Mouse (Mus musculus) embryonic facial prominence, embryonic 15.5 days (tissue): ENCODE measurements at regions not wholly inside any gene's neighbourhood (a gene's known extent, or its start where the extent isn't known, plus 50 kb on each side); places are given as distances from the start of the nearest gene placed in this dataset.

ENCODE experiments used
- ATAC-seq: fragments of 200-750 bp; cut with Nextera tagmentation; 2 replicates; pipeline ENCODE4 v1.8.0; 2017; ENCODE audit warnings: low read depth, moderate TSS enrichment; ENCODE audit not compliant: insufficient number of reproducible peaks, low FRiP score, low TSS enrichment
- H3K27ac ChIP-seq: fragments of 300-500 bp; sonication (generic); replicated peaks from 2 replicates; pipeline ENCODE4 v1.5.1; 2015; ENCODE audit warnings: mild to moderate bottlenecking, inconsistent platforms
- H3K27me3 ChIP-seq: fragments of 300-500 bp; sonication (generic); 2 replicates; pipeline ENCODE4 v1.6.1; 2015; ENCODE audit warnings: inconsistent platforms
- H3K36me3 ChIP-seq: fragments of 300-500 bp; sonication (generic); 2 replicates; pipeline ENCODE4 v1.6.1; 2015; ENCODE audit warnings: mild to moderate bottlenecking, inconsistent platforms
- H3K4me1 ChIP-seq: fragments of 300-500 bp; sonication (generic); 2 replicates; pipeline ENCODE4 v1.6.1; 2015; ENCODE audit warnings: inconsistent platforms
- H3K4me2 ChIP-seq: fragments of 300-500 bp; sonication (generic); replicated peaks from 2 replicates; pipeline ENCODE4 v1.6.1; 2015; ENCODE audit warnings: mild to moderate bottlenecking, inconsistent platforms
- H3K4me3 ChIP-seq: fragments of 300-500 bp; sonication (generic); replicated peaks from 2 replicates; pipeline ENCODE4 v1.5.1; 2015; ENCODE audit warnings: mild to moderate bottlenecking, inconsistent platforms
- H3K9ac ChIP-seq: fragments of 300-500 bp; sonication (generic); 2 replicates; pipeline ENCODE4 v1.6.1; 2015; ENCODE audit warnings: inconsistent platforms
- H3K9me3 ChIP-seq: fragments of 300-500 bp; sonication (generic); replicated peaks from 2 replicates; pipeline ENCODE4 v1.6.1; 2016; ENCODE audit warnings: inconsistent platforms
- WGBS: fragments of 180-500 bp; shearing (Covaris S2); methylation state at CpG from one replicate; pipeline ENCODE4 v1.1.7; 2015; 5-methylcytosine and 5-hydroxymethylcytosine counted together

DNA sequence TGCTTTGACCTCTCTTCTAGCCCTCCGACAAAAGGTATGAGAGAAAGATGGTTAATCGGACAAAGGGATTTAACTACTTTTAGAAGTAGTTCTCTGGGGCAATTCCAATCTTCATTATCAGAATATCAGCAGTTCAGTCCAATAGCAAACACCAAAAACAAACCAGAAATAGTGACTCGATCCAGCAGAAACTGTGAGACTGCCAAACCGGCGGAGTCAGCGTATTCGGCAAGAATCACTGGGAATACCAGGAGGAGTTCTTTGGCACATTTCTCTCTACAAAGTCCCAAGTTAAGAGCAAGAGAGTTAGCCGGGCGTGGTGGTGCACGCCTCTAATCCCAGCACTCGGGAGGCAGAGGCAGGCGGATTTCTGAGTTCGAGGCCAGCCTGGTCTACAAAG is 164.5 kb downstream of the Lnpk start:
- H3K27ac ChIP-seq, result no peak overlapping the region
- H3K36me3 ChIP-seq, result no peaks in the 10 kb centered on the region
- no peaks in the 10 kb centered on the region for H3K4me1 ChIP-seq
- no peak for ATAC-seq
- no peaks in the 10 kb centered on the region for H3K27me3 ChIP-seq
- WGBS, result 92% methylated on average over 13 of the region's 13 CpGs
- no peak overlapping the region for H3K4me3 ChIP-seq
- no peaks in the 10 kb centered on the region for H3K9me3 ChIP-seq
- no peak overlapping the region for H3K4me2 ChIP-seq
- H3K9ac ChIP-seq, result no peak overlapping the region

DNA sequence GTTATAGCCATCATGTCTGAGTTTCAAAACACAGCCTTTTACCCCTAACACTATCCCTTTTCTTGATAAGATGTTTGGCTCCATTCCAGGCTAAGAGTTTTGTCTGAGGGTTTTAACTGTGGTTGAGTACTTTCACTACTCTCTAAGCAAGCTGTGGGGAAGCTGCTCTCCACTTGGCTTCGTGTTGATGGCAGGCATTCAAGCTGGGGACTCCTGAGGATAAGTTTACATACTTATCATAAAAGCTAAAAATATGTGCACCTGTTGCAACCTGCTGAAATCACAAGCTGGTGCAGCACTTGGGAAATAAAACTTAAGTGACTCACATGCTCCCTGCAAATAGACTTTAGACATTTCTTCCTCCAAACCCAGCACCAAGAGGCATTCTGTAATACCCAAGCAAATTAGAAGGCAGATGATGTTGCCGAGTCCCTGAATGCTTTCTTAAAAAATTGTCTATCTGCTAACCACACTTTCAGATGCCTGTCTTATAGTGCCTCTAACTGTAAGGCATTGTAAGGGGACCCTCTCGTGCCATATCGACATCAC is 169.3 kb downstream of the Lnpk start:
- Histone ChIP-seq H3K27me3 (no peaks in the 10 kb centered on the region), H3K4me2 (no peak overlapping the region), H3K36me3 (no peaks in the 10 kb centered on the region), H3K9me3 (no peaks in the 10 kb centered on the region), H3K4me1 (no peaks in the 10 kb centered on the region), H3K27ac (no peak overlapping the region), H3K4me3 (no peak overlapping the region), H3K9ac (no peak overlapping the region)
- no peak for ATAC-seq
- 65% methylated on average over 4 of the region's 4 CpGs for WGBS

DNA sequence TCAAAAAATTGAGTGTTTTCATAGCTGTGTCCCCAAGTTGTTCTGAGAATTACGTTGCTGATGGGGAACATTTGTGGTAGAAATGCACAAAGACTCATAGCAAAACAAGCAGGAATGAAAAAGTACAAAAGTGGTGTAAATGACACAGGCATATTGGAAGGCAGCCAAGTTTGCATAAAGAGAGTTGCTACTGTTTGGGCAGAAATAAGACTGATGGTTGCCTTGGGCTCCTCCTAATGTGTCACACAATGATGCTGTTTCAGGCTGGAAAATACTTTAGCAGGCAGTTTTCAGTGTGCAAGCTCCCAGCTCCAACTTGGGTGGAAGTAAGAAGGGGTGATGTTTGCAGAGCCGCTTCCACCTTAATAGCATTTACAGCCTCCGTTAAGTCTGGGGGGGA is 174.7 kb downstream of the Lnpk start:
- Histone ChIP-seq H3K36me3 (no peaks in the 10 kb centered on the region), H3K27ac (no peak overlapping the region), H3K9me3 (no peaks in the 10 kb centered on the region), H3K4me2 (no peak overlapping the region), H3K27me3 (no peaks in the 10 kb centered on the region), H3K4me3 (no peak overlapping the region), H3K9ac (no peak overlapping the region), H3K4me1 (0 out of 2 replicates have a peak, but pooled peaks cover 4% of the 10 kb centered on the region)
- ATAC-seq, result no peak
- WGBS, result 33% methylated on average over 3 of the region's 3 CpGs

DNA sequence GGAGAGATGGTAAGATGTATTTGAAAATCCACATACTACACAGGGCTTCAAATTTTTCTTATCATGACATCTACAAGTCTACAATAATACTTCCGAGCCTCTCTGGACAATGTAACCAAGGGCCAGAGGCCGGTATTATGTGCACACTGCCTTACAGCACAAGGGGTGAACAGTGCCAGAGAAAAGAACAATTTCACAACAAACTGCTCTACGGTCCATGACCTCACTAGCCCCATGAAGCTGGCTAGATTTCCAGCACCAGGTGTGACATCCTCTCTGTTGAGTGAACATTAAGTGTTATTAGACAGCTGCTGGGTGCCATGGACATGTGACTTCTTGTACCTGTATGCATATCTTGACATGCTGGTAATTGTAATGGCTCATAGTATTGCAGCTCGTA is 188.2 kb downstream of the Lnpk start:
- H3K9ac ChIP-seq, result no peak overlapping the region
- no peaks in the 10 kb centered on the region for H3K4me1 ChIP-seq
- H3K4me3 ChIP-seq, result no peak overlapping the region
- H3K9me3 ChIP-seq, result no peaks in the 10 kb centered on the region
- no peak overlapping the region for H3K27ac ChIP-seq
- H3K36me3 ChIP-seq, result no peaks in the 10 kb centered on the region
- WGBS, result 83% methylated on average over 4 of the region's 4 CpGs
- ATAC-seq, result no peak
- no peak overlapping the region for H3K4me2 ChIP-seq
- H3K27me3 ChIP-seq, result no peaks in the 10 kb centered on the region

DNA sequence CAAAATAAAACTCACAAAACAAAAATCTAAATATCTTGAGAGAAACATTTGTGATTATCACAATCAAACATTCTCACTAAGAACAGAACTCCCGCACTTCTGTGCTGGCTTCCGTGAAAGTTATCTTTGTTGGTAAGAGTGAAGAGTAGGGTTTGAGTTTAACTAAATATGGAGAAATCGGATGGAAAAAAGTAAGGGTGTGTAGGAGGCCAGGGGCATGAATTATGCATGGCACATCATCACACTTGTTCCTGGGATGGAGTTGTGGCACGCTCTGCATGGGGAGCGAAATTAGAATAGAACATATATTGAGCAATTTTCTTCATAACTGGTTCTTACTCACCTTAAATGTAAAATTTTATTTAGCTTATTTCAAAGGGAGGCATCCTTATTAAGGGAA is 191.2 kb downstream of the Lnpk start:
- WGBS, result 86% methylated on average over 5 of the region's 5 CpGs
- no peak for ATAC-seq
- no peaks in the 10 kb centered on the region for H3K9me3 ChIP-seq
- no peaks in the 10 kb centered on the region for H3K27me3 ChIP-seq
- no peak overlapping the region for H3K4me3 ChIP-seq
- no peak overlapping the region for H3K9ac ChIP-seq
- H3K27ac ChIP-seq, result no peak overlapping the region
- no peaks in the 10 kb centered on the region for H3K4me1 ChIP-seq
- H3K4me2 ChIP-seq, result no peak overlapping the region
- no peaks in the 10 kb centered on the region for H3K36me3 ChIP-seq

DNA sequence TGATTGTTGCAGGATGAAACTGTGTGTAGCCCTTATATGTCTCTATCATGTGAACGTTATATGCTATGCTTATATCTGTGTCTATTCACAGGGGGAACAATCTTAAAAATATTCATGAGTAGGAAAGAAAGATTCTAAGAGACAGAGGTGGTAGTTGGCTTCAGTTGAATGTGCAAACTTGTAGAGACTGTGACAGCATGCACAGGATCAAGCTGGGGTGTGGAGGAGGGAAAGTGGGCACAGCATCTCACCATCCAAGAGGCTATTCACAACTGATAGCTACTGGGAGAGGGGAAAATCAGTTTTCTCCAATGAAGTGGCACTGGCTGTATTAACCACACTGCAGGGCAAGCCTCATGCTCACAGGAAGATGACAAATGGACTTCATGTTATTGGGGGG is 194.3 kb downstream of the Lnpk start:
- no peak overlapping the region for H3K4me3 ChIP-seq
- H3K27me3 ChIP-seq, result no peaks in the 10 kb centered on the region
- ATAC-seq, result no peak
- no peak overlapping the region for H3K9ac ChIP-seq
- H3K4me2 ChIP-seq, result no peak overlapping the region
- H3K36me3 ChIP-seq, result no peaks in the 10 kb centered on the region
- H3K4me1 ChIP-seq, result no peaks in the 10 kb centered on the region
- WGBS, result 88% methylated on average over 1 of the region's 1 CpGs
- H3K27ac ChIP-seq, result no peak overlapping the region
- H3K9me3 ChIP-seq, result no peaks in the 10 kb centered on the region

DNA sequence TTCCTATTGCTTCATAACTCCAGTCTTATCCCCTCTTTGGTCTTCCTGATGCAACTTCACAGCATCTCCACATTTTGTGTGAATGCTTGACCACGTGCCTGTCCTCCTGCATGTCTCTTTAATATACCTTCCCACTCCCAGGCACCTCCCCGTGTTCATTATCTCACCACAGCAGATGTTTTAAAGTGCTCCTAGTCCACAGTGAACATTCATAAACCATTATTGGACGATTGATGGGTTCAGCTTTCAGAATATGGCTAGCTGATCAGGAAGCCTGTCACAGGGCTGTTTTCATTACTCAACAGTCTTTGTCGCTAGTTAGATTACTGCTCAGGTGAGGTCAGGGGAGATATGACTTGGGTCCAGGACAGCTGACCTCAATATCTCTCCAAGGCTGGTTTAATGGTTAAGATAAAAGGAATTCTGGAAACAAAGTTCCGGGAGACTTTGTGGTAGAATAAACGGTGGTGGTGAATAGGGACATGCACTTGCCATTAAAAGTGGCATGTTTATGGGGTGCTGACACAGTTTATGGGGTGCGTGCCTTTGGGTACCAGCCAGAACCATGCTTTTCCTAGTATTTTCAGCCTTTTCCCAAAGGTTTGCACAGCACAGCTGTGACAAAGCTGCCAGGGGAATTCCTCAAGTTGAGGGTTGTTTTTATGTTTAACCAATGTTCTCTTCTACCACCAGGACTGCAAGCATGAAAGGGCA is 198.5 kb downstream of the Lnpk start:
- 81% methylated on average over 7 of the region's 7 CpGs for WGBS
- no peaks in the 10 kb centered on the region for H3K27me3 ChIP-seq
- H3K4me3 ChIP-seq, result no peak overlapping the region
- H3K4me1 ChIP-seq, result no peaks in the 10 kb centered on the region
- H3K27ac ChIP-seq, result no peak overlapping the region
- H3K4me2 ChIP-seq, result no peak overlapping the region
- H3K9ac ChIP-seq, result no peak overlapping the region
- H3K36me3 ChIP-seq, result no peaks in the 10 kb centered on the region
- ATAC-seq, result no peak
- H3K9me3 ChIP-seq, result no peaks in the 10 kb centered on the region

DNA sequence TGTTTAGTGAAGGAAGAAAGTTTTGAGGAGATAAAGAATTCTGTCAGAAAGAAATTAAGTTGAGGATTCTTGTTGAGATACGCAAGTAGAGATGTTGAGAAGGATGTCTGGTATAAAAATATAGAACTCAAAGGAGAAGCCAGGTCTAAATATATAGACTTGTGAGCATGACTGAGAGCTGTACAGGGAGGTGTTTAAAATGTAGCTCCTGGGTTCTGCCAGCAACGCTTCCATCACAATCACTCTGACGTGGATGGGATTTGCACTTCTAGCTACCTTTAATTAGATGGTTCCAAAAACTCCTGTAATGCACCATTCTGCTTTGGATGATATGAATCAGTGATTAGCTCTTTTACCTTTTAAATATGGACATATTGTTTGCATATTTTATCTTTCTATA is 200.5 kb downstream of the Lnpk start:
- ATAC-seq, result no peak

DNA sequence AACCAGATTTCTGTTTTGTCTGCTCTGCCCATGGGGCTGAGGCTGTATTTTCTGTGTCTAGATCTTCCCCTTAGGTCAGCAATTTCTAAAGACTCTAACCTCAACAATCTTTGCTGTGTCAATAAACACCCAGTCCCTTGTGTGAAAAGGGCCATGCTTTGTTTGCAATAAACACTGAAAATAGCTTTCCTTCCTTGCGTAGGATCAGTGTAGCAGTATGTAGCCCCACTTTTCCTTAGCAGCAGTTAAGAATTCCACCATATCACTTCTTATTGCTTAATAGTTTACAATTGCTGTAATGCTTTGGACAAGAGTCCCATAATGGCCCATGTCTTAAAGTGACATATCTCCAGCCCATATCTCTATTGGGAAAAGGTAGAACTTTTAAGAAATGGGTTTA is 205.3 kb downstream of the Lnpk start:
- H3K4me3 ChIP-seq, result no peak overlapping the region
- no peak overlapping the region for H3K9ac ChIP-seq
- H3K9me3 ChIP-seq, result no peaks in the 10 kb centered on the region
- no peak overlapping the region for H3K4me2 ChIP-seq
- H3K27ac ChIP-seq, result no peak overlapping the region
- no peaks in the 10 kb centered on the region for H3K36me3 ChIP-seq
- no peak for ATAC-seq
- 82% methylated on average over 1 of the region's 1 CpGs for WGBS
- no peaks in the 10 kb centered on the region for H3K27me3 ChIP-seq
- H3K4me1 ChIP-seq, result no peaks in the 10 kb centered on the region

More for the DNA sequence above, 200.5 kb downstream of the Lnpk start:
- Histone ChIP-seq H3K36me3 (no peaks in the 10 kb centered on the region), H3K4me1 (no peaks in the 10 kb centered on the region), H3K9ac (no peak overlapping the region), H3K27ac (no peak overlapping the region), H3K4me3 (no peak overlapping the region), H3K4me2 (no peak overlapping the region), H3K27me3 (no peaks in the 10 kb centered on the region), H3K9me3 (no peaks in the 10 kb centered on the region)
- 93% methylated on average over 3 of the region's 3 CpGs for WGBS

DNA sequence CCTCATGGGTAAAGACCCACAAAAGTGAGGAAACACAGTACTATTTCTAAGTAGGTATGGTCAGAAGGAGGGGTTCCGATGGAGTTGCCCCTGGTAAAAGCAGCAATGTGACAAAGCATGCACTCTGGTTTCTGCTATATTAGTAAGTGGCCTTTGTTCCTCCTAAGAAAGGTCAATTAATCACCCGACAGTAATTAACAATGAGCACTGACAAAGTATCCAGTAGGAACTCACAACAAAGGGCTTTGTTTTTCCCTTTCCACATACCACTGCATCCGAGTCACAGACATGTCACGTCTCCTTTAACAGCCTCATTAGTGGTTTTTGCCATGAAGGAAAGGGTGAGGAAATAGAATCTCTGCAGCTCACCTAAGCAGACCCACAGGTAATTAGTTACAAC is 206.2 kb downstream of the Lnpk start:
- Histone ChIP-seq H3K36me3 (no peaks in the 10 kb centered on the region), H3K9ac (no peak overlapping the region), H3K4me3 (no peak overlapping the region), H3K4me2 (no peak overlapping the region), H3K27ac (no peak overlapping the region), H3K9me3 (no peaks in the 10 kb centered on the region), H3K4me1 (no peaks in the 10 kb centered on the region), H3K27me3 (no peaks in the 10 kb centered on the region)
- ATAC-seq, result no peak
- 63% methylated on average over 4 of the region's 4 CpGs for WGBS

DNA sequence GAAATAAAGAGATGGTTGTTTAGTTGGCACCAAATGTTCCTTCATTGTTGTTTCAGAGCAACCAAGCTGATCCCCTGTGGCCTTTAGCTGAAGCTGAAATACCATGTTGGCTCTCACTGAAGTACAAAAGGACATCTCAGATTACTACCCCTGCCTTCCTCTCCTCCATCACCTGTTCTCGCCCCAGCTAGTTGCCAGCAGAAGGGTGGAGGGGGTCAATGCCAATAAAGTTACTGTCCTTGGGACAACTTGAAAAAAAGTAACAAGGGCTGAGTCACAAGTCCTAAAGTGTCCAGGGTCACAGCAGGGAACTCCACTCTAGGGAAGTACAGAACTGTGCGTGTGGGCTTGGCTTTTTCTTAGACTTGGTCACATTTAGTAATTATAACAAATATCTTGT is 216.0 kb downstream of the Lnpk start:
- Histone ChIP-seq H3K4me1 (no peaks in the 10 kb centered on the region), H3K9ac (no peak overlapping the region), H3K36me3 (no peaks in the 10 kb centered on the region), H3K9me3 (no peaks in the 10 kb centered on the region), H3K27ac (no peak overlapping the region), H3K4me2 (no peak overlapping the region), H3K27me3 (no peaks in the 10 kb centered on the region), H3K4me3 (no peak overlapping the region)
- WGBS, result 89% methylated on average over 2 of the region's 2 CpGs
- ATAC-seq, result no peak

DNA sequence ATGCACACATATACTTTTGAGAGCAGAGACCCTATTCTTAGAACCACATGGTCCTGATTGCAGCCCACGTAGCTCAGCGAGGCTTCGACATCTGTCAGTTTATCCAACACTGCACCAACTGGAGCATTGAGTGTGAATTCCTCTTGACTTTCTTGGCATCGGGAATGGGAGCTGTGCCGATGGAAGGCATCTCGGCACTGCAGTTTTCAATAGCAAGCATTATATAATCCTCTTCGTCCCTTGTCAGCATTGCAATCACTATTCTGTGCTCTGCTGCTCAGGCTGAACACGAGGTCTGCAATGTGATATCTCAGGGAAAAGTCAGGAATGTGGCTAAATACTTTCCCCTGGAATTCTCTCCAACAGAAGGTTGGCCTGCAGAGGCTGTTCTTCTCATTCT is 224.6 kb downstream of the Lnpk start:
- Histone ChIP-seq H3K4me3 (no peak overlapping the region), H3K27ac (peak overlapping the region; percentile 13; the same call in 1 of the 2 replicates), H3K9ac (no peak overlapping the region), H3K4me2 (no peak overlapping the region), H3K36me3 (no peaks in the 10 kb centered on the region), H3K27me3 (no peaks in the 10 kb centered on the region), H3K9me3 (no peaks in the 10 kb centered on the region), H3K4me1 (no peaks in the 10 kb centered on the region)
- peak; percentile 29; the same call in 1 of the 2 replicates for ATAC-seq
- 34% methylated on average over 8 of the region's 8 CpGs for WGBS
